Mouse (Mus musculus): ENCODE data around the gene Slc9b1. TPM values are rescaled to one million over a fixed set of nuclear protein-coding genes. Genes with fewer than 3 reads are reported as not detected.

Slc9b1 gene
- total RNA-seq, 2 experiments from 2014 or later, result 0.62 TPM; not detected in 1

DNA sequence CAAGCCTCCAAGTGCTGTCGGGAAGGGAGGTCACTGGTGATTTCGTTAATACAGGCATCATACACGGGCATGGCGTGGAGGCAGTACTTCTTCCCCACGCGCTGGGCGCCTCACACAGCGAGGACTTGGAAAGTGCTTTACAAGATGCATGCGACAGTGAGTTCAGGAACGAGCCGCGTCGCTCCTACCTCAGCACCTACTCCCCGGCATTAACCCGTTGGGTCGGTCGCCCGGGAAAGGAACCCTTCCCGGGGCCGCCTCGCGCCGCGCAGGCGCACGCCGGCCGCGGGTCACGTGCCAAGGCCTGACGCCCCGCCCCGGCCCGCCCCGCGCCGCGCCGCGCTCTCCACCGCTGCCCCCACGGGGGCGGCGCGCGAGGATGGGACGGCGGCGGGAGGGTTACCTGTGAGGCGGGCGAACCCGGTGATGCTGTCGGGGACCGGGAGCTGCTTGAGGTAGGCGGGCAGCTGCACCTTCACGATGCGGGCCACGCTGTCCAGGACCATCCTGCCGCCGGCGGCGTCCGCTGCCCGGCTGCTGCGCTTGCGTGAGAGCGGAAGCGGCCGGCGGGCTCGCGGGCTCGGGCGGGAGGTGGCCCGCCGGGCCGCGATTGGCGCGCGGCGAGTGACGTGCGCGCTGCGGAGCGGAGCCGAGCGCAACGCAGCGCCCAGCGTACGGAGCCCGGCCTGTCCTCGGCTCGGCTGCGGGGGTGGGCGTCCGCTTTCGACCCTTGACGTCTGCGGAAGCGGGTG, 75.2 kb downstream of the Slc9b1 start:
- intact Hi-C loops (cut with DNase I), result loop anchor here (1.0 kb wide), 1 partner anchor 15 kb away; the partner anchor contains the start of gene Ube2d3
- DNase-seq (ENCODE audit: low spot score in 2 of 2), result peak; percentile 77 to 82

DNA sequence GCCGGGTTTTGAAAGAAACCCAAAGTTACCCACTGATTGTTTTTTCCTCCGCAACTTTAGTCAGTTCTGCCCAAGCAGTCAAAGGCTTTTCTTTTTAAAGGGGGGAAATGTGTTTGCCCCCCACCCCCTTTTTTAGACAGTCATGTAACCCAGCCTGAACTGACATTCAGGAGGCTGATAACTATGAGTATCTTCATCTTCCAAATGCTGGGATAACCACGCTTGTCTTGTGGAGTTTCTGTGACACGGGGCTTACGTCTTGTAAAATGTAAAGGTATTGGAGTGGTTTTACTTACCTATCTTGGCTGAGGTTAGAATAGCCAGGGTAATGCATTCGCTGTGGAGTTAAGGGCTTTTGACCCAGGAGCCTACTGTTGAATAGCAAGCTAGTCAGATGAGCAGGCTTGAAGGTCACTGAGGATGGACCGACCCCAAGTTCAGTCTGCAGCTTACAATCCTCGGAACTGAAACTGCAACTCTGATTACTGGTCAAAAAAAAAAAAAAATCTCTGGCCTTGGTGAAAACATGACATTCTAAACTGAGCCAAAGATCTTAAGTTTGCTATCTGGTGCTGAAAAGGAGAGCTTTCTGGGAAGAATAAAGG, 75.9 kb downstream of the Slc9b1 start, which contains the start of gene Cisd2:
Gene Cisd2 (minus strand): TSS at position 318 of the 605 bp plus-strand sequence.
- no peak for DNase-seq (ENCODE audit: low spot score in 2 of 2)
- intact Hi-C loops (cut with DNase I), result loop anchor here (1.0 kb wide), 1 partner anchor 15 kb away; the partner anchor contains the start of gene Ube2d3

DNA sequence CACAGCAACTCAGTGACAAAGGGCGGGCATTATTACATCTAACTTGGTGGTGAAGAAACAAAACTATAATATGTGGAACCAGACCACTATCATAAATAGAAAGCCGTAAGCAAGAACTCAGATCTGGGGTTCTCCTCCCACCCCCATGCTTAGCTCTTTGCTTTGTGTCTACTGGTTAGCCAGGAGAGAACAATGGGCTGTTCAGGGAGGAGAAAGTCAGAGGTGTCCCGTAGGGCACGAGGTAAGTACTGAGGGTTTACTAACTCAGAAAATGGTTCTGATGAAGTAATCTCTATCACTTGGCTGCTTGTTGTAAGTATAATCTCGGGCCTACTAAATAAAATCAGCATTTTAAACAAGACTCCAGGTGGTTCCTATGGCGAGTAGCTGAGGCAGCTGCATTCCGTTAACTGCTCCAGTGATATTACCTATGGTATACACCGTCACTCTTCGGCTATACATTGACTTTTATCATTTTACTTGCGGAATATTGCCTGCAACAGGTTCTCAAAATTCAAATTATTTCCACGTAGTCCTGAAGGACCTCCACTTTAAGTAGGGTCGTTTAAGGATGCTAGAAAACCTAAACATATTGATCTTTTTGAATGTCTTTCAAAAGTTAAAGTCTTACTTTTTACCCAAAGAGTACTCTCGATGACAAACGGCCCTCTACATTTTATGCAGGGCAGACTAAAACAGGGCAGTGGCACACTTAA, 89.2 kb downstream of the Slc9b1 start:
- intact Hi-C loops (cut with DNase I), result loop anchor here (10.0 kb wide), 1 partner anchor 278 kb away; no protein-coding TSS in a partner anchor
- DNase-seq (ENCODE audit: low spot score in 2 of 2), result no peak

DNA sequence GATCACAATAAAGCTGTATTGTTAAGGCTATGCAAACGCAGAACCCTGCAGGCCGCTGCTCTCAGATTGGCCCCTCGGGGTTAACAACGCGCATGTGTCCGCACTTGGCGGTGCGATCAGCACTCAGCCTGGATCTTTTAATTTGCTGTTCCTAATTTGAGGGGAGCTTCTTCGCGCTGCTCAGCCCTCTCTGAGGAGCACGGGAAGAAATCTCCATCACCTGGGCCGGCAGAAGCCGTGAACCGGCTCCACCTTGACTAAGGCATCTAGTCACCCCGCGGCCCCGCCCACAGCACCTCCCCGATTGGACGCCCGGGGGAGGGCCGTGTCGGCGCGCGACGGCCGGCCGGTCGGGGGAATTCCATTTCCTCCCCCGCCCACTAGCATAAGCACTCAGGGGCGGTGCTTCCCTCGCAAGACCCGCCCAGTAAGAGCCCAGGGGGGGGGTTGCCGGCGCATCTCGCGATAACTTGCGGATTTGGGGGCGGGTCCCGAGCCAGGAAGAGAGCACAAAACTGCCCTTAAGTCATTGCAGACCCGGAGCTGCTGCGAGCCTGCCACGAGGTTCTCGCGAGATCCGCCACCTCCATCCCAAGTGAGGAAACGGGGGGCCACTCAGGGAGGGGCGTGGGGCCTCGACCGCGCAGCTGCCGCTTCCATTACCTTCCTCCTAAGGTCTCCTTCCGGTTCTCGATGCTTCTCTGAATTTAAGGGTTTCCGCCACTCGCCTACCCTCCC, 90.1 kb downstream of the Slc9b1 start, which contains the start of gene Ube2d3:
Gene Ube2d3 (plus strand): TSS at position 392 of the 738 bp plus-strand sequence.
- intact Hi-C loops (cut with DNase I), result loop anchor here (1.0 to 10.0 kb wide), 2 partner anchors 15 to 277 kb away; partner anchors contain the start of gene Cisd2

DNA sequence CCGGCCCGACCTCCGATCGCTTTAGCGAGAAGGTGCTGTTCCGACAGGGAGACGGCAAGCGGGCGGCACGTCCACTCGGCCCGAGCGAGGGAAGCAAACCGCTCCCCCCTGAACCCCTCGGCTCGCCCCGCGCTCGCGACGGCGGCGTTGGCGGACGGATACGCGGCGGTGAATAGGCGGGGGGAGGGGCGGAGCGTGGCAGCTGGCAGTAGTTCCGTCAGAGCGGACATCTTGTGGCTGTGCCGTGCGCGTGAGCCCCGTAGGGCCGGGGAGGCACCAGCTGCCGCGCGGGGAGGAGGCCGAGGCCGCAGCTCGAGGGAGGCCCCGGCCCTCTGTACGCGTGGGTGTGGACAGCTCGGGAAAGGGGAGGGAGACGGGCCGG, 90.7 kb downstream of the Slc9b1 start:
- DNase-seq (ENCODE audit: low spot score in 2 of 2), result peak; percentile 95 to 96
- intact Hi-C loops (cut with DNase I), result loop anchor here (1.0 to 10.0 kb wide), 2 partner anchors 15 to 276 kb away; partner anchors contain the start of gene Cisd2

More for the DNA sequence above, 90.1 kb downstream of the Slc9b1 start, which contains the start of gene Ube2d3:
- DNase-seq (ENCODE audit: low spot score in 2 of 2), result peak; percentile 99

DNA sequence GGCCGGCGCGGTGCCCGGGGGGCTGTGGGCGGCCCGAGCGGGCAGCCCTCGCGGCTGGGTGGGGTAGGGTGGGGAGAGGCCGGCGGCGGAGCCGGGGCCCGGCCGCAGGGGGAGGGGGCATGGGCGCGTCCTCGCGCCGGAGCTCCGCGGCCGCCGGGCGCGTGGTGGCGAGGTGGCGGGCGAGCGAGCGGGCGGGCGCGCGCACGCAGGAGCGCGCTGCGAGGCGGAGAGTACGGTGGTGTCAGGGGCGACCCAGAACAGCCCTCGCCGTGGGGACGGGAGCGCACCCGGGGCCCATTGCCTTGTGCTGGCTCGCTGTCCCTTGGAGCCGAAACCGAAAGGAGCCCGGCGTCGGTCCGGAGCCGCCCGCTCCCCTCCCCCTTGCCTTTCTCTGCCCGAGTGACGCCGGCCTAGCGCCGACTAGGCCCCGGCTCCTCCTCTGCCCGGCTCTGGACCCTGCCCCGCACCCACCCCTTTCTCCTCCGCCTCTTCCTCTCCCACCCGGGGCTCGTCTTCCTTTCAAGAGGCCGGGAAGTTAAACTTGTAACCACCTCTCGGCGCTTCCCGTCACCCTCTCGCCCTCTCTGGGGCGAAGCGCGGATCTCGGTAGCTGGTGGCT, 91.2 kb downstream of the Slc9b1 start:
- DNase-seq (ENCODE audit: low spot score in 2 of 2), result peak; percentile 69 to 75
- intact Hi-C loops (cut with DNase I), result loop anchor here (1.0 to 10.0 kb wide), 2 partner anchors 16 to 276 kb away; partner anchors contain the start of gene Cisd2

DNA sequence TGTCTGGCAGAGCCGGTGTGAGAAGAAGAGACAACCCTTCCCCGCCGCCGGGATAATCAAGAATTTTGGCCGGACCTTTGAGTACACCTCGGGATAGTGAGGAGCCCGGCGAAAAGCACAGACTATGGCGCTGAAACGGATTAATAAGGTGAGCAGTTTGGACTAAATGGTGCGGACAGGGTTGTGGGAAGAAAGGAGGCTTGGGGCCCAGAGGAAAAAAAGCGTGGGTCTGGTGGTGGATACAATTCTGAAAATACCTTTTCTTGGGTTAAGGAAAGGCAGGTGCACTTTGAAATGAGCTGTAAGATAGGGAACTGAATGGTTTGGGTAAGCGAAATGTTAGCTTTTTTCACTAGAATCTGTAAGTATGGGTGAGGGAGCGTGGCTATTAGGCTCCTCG, 91.8 kb downstream of the Slc9b1 start:
- intact Hi-C loops (cut with DNase I), result loop anchor here (10.0 kb wide), 1 partner anchor 275 kb away; no protein-coding TSS in a partner anchor
- DNase-seq (ENCODE audit: low spot score in 2 of 2), result no peak

DNA sequence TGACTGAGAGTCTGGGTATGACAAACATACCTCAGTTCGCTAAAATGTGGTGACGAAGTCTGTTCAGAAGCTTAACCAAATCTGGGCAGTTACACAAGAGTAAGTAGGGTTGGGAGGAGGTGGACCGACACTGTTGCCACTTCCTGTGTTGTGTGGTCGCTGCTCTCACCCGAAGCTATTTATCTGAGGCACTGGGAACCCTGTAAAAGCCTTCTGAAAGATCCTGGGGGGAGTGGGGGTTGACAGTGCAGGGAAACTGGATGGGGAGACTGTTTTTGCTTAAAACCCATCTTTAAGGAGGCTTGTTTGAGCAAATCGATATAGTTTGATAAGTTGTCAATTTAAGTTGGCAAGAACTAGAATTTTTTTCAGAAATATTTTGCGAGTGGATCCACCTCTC, 92.4 kb downstream of the Slc9b1 start:
- intact Hi-C loops (cut with DNase I), result no loop called here
- DNase-seq (ENCODE audit: low spot score in 2 of 2), result peak; percentile 33 to 74

DNA sequence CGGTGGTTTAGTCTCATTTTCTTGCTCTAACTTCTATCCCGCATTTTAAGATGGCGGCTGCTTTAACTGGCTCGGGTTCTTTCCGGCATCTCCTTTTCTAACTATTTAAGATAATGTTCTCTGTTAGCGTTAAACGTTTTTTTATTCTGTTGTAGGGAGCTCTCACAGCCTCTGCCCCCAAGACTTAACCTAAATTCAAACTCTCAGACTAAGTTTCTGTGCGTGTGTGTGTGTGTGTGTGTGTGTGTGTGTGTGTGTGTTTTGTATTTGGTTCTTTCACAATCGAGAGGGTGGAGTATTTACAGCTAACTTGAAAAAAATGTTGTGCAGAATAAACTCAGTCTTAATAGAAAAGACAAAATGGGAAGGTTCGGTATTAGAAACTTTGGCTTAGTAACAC, 92.8 kb downstream of the Slc9b1 start:
- no peak for DNase-seq (ENCODE audit: low spot score in 2 of 2)
- intact Hi-C loops (cut with DNase I), result no loop called here

DNA sequence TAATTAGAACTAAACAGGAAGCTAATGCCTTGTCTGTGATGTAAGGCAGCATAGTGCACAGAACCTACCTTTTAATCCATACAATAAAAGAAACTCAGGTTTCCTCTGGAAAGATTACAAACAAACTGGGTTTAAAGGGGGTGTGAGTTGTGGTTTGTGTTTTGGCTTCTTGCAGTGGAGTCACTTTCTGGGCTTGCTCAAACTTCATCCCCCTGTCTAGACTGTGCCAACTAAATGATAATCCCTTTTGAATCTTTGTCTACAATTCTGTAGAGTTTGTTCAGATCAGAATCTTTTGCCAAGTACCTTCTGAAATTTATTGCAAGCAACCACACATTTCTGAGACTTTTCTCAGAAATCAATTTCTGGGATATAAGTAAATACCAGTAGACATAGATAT, 97.1 kb downstream of the Slc9b1 start:
- intact Hi-C loops (cut with DNase I), result no loop called here
- no peak for DNase-seq (ENCODE audit: low spot score in 2 of 2)

Other genes starting within 250 kb of the Slc9b1 start
- gene Cenpe, start 135.5 kb upstream of the Slc9b1 start, total RNA-seq (2021), result 1 to 10 TPM; 1.7 to 2.4 TPM
- 1 to 10 TPM; 1.8 to 2.5 TPM for gene Bdh2, start 66.8 kb upstream of the Slc9b1 start, total RNA-seq (2021)
- gene Slc9b2, start 40.3 kb upstream of the Slc9b1 start, total RNA-seq (2021), result 1 to 10 TPM; 2.9 to 3.4 TPM
- 10 to 100 TPM; 41.2 to 42.9 TPM for gene Cisd2, start 75.9 kb downstream of the Slc9b1 start, total RNA-seq (2021)
- 100 to 1,000 TPM; 239 to 248 TPM for gene Ube2d3, start 90.1 kb downstream of the Slc9b1 start, total RNA-seq (2021)
- 1 to 10 TPM; 6.8 to 7.9 TPM for gene Manba, start 137.6 kb downstream of the Slc9b1 start, total RNA-seq (2021)